In genomic region chr12:28784355-28784754, GRCm38 (mm10) we compare ENCODE assay signal across 8 mouse cellular contexts. TPM values are rescaled to one million over a fixed set of nuclear protein-coding genes. Genes with fewer than 3 reads are reported as not detected.
DNase-seq lines count a peak whose midpoint lies in the region.

No protein-coding gene starts in this region.

- no peaks in the 10 kb centered on the region for H3K9me3 ChIP-seq in heart, embryonic 10.5 days

- intact Hi-C loops in heart, postnatal 14 days (cut with DNase I), result no loop called here
- intact Hi-C loops in left cerebral cortex, postnatal 14 days (cut with DNase I), result loop anchor here (5.0 kb wide), 1 partner anchor 43 kb away; no protein-coding TSS in a partner anchor

- H3K36me3 ChIP-seq in heart, embryonic 10.5 days, result no peaks in the 10 kb centered on the region

- H3K27me3 ChIP-seq in heart, embryonic 10.5 days (ENCODE audit: insufficient read depth, poor library complexity, severe bottlenecking), result no peaks in the 10 kb centered on the region

- no peak overlapping the region for H3K27ac ChIP-seq in heart, embryonic 10.5 days

- no peak overlapping the region for H3K4me3 ChIP-seq in heart, embryonic 10.5 days

- H3K4me1 ChIP-seq in heart, embryonic 10.5 days, result peaks cover 34% of the 10 kb centered on the region

- peak; percentile 5 to 18 for DNase-seq in heart, adult 9 months (ENCODE audit: low spot score in 2 of 2)
- no peak for DNase-seq in heart, embryonic 10.5 days (ENCODE audit: low spot score)
- peak; percentile 22 to 24 for DNase-seq in B cell, adult 2 months
- peak; percentile 62 for DNase-seq in adrenal gland, postnatal 10 days
- peak; percentile 18 to 57 for DNase-seq in heart, postnatal 14 days
- DNase-seq in left cerebral cortex, postnatal 14 days (ENCODE audit: low spot score in 2 of 2), result peak; percentile 50 to 71
- peak; percentile 58 for DNase-seq in right cerebral cortex, postnatal 14 days
- DNase-seq in urinary bladder, adult 18-20 months (ENCODE audit: low spot score in 2 of 2), result no peak

- 31% methylated on average over 4 of the region's 4 CpGs for WGBS in heart, embryonic 10.5 days

RNA-seq across cellular contexts. Expression of gene Eipr1, which starts 32.8 kb away (rescaled TPM):
- 31.3 and 36.0 TPM in 2 replicates for polyA plus RNA-seq in heart, embryonic 10.5 days (2016; fragmentation: Nextera tagmentation; extraction: Ambion mirVana)
- total RNA-seq in adrenal gland, postnatal 10 days (2021), result 10 to 100 TPM; 14.8 to 15.5 TPM
- total RNA-seq in heart, postnatal 14 days (2021), result 10 to 100 TPM in 1 of 2 experiments, 1 to 10 TPM in 1; 8.8 to 12.0 TPM
- total RNA-seq in left cerebral cortex, postnatal 14 days (2021), result 10 to 100 TPM; 59.7 to 60.1 TPM

RNA-seq across cellular contexts. Expression of gene Trappc12, which starts 34.1 kb away (rescaled TPM):
- polyA plus RNA-seq in heart, embryonic 10.5 days (2016; fragmentation: Nextera tagmentation; extraction: Ambion mirVana), result 31.6 and 34.0 TPM in 2 replicates
- 10 to 100 TPM; 29.0 to 37.3 TPM for total RNA-seq in adrenal gland, postnatal 10 days (2021)
- 10 to 100 TPM; 21.6 to 24.9 TPM for total RNA-seq in heart, postnatal 14 days (2021)
- total RNA-seq in left cerebral cortex, postnatal 14 days (2021), result 10 to 100 TPM; 53.6 to 57.0 TPM

Comparison
In these comparisons a context has a peak if more than half of its experiments do, and no peak if none do; other contexts are left out.
1. DNase-seq: peak in heart, adult 9 months (2 of 2), B cell, adult 2 months (2 of 2), adrenal gland, postnatal 10 days (single experiment), heart, postnatal 14 days (2 of 2), left cerebral cortex, postnatal 14 days (2 of 2) and right cerebral cortex, postnatal 14 days (single experiment); none in heart, embryonic 10.5 days (single experiment) and urinary bladder, adult 18-20 months (0 of 2).